Mouse (Mus musculus) testis, postnatal 10 days (tissue): ENCODE measurements around the gene Hpgds.
A peak's percentile ranks its signal among the peaks of the same experiment; 100 is the strongest.

Source experiments
- DNase-seq: peaks from one replicate; pipeline ENCODE4 v3.0.0; 2021; ENCODE audit warnings: low spot score

Gene Hpgds

DNA sequence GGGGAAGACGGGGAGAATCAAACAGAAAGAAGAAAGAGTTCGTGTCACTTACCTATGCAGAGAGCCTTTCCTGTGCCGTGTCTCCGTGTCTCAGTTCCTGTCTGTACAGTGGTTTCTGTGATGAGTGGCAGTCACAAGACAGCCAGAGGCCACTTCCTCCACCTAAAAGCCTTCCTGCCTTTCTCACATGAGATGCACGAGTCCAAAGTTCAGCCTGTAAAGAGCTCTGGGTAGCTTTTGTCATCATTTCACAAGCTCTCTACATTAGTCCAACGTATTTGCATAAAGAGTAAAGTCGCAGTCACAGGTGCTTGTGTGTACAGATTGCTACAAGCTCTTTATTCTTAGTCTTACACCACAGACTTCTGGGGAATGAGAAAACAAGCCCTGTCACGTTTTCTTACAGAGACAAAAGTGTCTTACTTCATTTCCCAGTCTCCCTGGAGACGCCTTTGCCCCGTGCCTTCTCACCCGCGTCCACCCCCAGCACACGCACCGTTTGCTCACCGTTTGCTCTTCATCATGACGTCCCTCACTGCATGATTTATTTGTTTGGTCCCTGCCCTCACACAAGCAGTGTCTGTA, at the start of gene Hpgds:
Gene Hpgds (minus strand): TSS at position 288 of the 585 bp plus-strand sequence.
- no peak for DNase-seq

DNA sequence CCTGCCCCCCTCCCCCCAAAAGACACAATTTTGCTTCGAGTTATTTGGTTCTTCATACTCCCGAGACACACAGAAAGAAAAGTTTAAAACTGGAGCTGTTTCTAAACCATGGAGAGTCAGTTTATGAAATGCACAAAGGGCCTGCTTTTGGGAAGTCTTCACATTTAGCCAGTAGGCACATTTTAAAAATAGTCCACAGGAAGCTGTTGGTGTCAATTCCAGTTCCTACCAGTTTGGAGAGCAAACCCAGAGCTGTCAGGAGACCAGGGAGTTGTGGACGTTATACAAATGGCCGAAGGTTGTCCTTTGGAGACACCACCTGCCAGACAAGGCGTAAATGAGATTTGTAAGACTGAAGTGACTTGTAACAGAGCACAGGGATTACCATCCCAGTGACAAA, 20.3 kb upstream of the Hpgds start:
- DNase-seq = no peak

DNA sequence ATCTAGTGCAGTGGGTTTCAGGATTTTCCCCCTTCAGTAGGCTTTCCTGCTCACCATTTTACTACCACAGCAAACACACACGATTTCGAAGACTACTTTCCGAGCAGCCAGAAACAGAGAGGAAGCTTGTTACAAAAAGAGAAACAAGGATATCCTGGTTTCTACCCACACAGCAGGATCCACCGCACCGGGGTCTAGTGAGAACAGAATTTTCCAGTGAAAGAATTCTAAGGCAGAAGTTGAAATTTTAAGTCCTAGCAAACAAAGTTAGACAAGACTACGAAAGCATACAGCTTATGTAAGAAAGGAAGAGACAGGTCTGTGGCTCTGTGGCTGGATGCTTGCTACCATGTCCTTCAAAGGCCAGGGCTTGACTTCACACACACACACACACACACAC, 19.4 kb upstream of the Hpgds start:
- no peak for DNase-seq

DNA sequence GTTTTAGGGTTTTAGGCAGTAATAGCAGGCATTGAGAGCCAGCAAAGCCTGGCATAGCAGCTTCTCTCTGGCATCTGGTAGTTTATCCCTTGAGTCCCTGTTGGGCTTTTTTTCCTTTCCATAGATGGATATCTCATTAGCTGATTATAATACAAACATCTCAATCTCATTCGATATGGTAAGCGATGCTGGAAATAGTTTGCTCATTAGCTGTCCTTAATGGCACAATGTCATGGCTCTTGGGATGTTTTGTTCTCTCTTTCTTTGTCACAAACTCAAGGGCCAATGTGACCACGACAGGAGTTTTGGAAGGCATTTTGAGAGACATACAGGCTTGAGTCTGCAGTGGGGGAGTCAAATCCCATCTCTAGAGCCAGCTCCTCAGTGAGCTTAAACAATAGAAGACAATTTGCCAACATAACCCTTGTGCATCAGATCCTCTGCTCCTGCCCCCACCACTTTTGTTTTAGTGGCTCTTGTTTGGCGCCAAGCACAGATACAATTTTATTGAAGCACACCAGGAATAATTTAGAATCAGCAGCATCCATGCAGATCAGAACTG, 14.8 kb upstream of the Hpgds start:
- no peak for DNase-seq

DNA sequence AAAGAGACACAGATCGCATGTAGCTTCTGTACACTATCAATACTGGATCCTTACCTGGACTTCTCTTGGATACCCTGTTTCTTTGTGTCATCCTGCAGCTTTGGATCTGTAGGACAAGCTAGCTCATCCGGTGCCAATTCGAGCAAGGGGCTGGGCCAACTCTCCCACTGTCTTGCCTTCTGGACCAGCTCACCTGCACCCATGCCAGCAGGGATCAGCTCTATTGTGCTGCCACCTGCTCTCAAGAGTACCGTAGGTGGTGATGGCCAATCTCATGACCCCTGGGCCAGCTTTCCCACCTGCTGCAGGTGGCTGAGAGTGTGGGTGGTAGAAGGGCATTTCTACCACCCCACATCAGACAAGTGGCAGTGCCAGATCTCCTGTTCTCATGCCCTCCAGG, 12.3 kb upstream of the Hpgds start:
- DNase-seq = no peak

DNA sequence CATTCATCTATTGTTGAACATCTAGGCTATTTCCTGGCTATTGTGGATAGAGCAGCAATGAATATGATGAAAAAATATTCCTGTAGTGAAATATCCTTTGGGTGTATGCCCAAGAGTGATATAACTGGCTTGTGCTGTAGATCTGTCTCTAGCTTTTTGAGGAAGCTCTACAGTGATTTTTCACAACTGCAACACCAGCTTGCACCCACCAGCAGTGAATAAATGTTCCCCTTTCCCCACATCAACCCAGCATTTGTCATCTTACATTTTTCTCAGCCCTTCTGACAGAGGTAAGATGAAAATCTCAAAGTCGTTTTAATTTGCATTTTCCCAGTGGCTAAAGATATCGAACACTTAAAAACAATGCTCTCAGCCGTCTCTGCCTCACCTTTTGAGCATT, 8.9 kb upstream of the Hpgds start:
- DNase-seq = no peak

DNA sequence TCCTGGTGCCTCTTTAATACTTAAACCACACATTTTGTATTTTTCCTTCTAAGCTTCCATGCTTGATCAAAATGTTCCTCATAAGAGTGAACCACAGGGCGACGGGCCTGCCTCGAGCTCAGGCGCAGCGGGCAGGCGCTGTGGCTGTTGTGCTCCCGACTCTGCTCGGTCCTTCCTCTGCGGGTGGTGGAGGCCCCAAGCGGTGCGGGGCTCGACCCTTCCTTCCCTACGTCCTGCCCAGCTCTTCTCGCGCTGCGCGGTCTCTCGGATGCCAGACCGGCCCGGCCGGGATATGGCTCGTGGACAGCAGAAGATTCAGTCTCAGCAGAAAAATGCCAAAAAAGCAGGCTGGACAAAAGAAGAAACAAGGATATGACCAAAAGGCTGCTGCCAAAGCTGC, 6.0 kb upstream of the Hpgds start:
- no peak for DNase-seq

DNA sequence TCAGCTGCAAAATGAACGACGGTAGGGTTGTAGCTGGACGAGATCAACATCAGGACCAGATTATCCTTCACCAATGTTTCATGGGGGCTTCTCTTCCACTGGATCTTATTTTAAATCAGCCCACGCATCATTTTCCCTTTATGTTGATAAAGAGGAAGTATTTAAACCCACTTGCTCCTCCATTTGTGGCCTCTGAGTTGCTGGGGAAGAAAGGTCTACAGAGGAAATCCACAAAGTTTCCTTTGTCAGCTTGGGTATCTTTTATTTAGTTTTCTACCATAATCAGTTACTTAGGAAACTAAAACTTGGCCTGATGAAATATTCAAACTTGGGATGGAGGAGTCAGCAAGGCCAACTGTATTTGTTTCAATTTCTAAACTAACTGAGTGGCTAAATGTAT, 1.7 kb upstream of the Hpgds start:
- no peak for DNase-seq

DNA sequence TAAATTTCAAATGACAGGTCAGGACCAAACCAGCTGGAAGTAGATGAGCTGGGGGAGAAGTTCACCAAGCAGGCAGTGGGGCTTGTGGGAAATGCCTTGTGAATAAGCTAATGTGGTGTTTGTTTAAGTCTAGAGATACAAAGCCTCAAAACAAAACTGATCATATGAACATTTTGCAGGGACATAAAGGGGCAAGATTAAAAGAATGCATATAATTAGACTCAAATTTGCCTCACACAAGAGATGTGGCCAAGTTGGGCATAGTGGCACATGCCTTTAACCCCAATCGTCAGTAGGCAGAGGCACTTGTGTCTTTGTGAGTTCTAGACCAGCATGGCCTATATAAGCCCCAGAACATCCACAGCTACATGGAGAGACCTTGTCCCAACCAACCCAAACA, 2.4 kb downstream of the Hpgds start:
- no peak for DNase-seq

DNA sequence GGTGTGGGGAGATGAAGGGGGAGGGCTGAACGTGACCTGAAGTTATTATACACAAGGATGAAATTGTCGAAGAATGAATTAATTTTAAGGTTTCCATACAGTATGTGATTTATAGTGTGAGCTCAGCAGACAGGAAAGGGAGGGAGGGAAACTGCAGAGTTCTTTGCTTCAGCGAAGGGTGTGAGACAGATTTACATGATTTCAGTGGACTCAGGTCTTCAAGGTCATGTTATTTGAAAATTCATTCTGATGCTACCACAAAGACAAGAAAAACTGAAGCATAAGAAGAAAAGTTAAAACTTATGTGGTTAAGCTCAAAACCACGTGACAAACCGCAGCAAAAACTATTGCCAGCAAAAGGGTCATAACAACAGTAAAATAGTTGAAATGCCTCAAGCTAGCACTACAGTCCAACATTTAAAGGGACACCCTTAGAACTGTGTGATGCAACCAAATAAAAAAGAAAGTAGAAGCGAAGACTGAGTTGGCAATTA, 3.9 kb downstream of the Hpgds start:
- DNase-seq = no peak

DNA sequence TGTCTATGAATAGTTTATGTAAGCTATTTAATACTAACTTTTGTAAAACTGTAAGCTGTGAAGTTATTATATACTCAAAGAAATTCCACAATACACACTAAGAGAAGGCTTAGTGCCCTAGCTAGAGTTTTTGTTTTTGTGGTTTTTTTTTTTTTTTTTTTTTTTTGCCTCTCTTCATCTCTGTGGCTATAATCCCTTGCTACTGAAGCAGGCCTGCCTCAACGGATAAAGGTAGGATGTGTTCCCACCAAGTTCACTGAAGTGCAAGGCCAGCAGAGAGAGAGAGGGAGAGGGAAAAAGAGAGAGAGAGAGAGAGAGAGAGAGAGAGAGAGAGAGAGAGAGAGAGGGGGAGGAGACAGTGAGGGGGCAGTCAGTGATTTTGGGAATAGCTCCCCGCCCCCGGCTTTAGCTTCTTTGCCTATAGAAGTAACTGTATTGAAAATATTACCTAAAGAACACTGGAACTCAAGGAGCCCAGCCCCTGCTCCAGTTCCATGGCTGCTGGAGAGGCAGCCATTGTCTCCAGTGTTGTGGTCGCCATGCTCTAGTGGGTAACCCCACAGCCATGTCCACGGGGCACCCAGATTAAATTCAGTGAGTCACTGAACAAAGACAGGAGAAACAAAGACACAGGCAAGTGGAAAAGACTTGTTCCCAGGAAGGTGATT, 4.5 kb downstream of the Hpgds start:
- DNase-seq = no peak

DNA sequence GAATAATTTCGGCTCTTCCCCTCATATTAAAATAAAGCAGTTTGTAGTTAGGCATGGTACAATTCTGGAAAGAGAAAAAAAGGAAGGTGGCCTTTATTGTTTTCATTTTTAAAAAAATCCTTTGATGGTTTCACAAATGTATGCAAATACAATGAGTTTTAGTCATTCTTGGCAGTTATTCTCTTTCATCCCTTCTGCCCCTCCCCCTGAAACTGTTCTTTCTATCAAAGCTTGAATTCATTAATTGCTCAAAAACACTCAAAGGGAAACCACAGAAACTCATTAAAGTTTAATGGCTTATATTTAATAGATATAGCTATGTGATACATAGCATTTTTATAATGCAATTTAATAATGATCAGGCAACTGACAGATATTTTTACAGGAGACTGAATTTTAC, 6.5 kb downstream of the Hpgds start:
- DNase-seq = no peak

DNA sequence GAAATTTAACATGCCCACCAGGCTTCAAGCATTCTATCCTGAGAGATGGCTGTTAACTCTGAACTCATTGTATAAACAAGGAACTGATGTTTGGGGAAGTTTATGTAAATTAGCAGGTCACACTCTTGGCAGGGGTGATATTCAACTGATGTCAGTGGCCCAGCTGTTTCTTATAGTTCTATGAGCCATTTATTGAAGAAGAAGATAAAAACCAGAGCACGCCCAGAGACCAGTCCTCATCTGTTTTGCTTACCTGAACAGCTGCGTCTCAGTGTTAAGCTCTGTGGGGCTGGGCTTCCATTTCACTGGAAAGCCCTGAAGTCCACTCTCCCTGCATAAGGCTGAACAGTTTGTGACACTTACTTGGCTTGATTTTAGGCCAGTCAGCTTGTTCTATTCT, 6.9 kb downstream of the Hpgds start:
- no peak for DNase-seq

DNA sequence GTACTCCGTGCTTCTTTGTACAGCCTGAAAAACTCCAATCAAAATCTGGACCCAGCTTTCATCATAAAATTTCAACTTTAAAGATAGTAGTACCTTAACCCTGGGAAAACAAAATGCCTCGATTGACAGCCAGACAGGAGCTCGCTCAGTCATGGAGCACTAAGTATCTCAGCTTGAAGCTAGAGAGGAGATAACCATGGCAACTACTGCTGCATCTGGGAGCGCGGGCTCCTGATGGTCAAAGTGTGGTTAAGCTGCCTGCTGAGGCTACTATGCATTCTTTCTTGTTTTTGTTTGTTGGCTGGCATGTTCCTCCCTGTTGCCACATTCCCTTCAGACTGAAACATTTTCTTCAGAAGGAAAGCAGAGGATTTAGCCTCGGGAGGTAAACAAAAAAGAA, 12.3 kb downstream of the Hpgds start:
- DNase-seq = no peak

DNA sequence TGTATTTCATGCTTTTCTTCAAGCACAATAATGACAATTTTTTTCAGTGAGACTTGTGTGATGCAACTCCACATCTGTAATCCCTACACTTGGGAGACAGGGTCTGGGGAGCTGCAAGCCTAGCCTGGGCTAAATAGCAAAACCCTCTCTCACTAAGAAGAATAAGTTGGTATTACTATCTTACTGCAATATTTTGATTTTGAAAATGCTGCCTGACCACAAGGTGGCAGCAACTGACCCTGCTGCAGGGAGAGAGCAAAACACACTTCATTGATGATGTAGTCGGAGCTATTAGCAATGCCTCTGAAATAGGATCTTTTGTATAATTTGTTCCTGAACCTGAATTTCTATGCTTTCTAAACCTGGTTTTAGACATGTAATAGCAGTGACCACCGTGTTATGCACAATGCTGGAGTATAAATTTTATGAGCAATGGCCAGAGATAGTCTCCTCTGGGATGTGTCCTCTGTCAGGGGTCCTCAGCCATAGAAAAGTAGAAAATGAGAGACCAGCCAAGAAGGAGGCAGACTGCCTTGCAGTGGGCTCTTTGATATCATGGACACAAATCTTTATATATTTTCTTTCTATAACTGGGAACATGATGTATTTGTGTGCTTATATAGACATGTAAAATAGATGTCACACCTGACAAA, 18.5 kb downstream of the Hpgds start:
- peak; percentile 71 for DNase-seq

DNA sequence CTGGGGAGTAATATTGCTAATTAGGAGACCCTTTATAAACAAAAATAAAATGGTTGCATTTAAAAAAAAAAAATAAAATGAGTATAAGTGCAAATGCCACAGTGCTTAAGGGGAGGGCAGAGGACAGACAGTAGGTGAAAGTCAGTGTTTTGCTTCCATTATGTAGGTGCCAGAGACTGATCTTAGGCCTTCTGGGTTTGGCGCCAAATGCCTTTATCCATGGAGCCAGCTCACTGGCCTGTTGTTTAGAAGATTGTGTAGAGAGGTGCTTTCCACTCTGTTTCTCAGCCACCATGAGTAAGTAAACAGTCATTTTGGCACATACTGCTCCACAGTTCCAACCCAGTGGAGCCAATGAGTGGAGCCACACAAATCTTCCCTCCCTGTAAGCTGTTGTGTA, 27.2 kb downstream of the Hpgds start:
- DNase-seq = no peak

DNA sequence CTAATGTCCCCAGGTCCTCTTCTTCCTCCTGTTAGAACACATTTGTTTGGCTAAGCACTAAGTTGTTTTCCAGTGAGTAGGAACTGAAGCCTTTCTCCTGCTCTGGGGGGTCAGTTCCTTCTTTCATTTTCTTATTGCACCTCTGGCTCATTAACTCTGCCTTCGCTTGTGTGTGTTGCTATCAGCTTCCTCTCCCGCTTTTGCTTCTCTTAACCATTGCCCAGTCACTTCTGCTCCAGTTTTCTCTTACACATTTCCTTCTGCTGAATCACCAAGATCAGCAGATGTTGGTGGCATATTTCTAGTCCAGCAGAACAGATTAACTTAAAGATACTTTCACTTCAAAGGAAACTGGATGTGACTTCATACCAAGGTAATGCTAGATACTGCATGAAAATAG, 29.8 kb downstream of the Hpgds start:
- DNase-seq = no peak

DNA sequence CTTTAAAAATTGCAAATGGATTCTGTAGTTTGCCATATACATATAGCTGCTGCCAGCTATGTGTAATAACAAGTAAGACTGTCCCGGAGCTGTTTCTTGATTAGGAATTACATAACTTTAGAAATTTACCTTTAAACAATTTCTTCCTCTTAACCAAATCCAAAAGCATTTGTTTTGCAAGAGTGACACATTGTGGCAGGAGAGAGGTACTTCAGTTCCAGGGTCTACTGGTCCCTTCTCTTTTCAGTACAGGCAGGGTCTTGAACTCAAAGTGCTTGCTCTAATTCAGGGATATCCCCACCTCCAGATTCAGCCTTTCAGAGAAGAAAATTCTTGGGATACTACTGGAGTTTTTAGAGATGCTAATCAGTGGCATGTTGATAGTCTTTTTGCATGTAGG, 65.6 kb downstream of the Hpgds start:
- DNase-seq = no peak

DNA sequence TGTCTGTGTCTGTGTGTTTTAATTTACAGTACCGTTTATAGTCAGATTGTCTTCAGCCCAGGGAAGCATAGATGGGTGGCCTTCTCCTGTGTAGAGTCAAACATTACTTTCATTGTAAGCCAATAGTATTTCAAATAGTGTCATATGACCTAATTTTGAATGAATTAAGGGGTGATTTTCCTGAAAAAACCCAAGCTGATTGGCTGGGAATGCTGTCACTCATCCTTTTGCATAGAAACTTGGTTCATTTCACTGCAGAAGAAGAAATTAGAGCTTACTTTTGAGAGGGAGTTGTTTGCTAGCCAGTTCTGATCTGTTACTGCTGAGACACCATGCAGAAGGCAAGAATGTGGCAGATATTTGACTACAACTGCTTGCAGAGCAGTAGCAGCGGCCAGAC, 69.5 kb downstream of the Hpgds start:
- no peak for DNase-seq
